ENCODE assay signal across 17 mouse cellular contexts in genomic region chr3:86635464-86635863, GRCm38 (mm10).
DNase-seq lines count a peak whose midpoint lies in the region; ATAC-seq and TF ChIP-seq lines count a peak whose summit lies in the region.
"Had no signal": no experiment of that assay in that cellular context is flagged by ENCODE, and none has a peak within 500 bp of the region (broad histone marks: within the 10 kb centered on the region; RNA-seq: fewer than 3 reads in every experiment).

No protein-coding gene starts in this region.

- no peak for TF ChIP-seq CTCF in liver, postnatal 0 days (IDR thresholded peaks at IDR 0.05; ENCODE audit: low read depth)

- no peaks in the 10 kb centered on the region for H3K36me3 ChIP-seq in liver, postnatal 0 days (replicated peaks; ENCODE audit: insufficient read depth, low read length)
- no peaks in the 10 kb centered on the region for H3K36me3 ChIP-seq in liver, embryonic 12.5 days
- H3K36me3 ChIP-seq in heart, embryonic 11.5 days (ENCODE audit: control insufficient read depth, insufficient read depth, low read length): no peaks in the 10 kb centered on the region
- H3K36me3 ChIP-seq: forebrain, embryonic 15.5 days; liver, embryonic 15.5 days; neural tube, embryonic 12.5 days had no signal

- 0 out of 2 replicates have a peak overlapping the region, but pooled peaks have one; percentile 48 for H3K27ac ChIP-seq in liver, postnatal 0 days (ENCODE audit: low read depth)
- no peak overlapping the region for H3K27ac ChIP-seq in liver, embryonic 12.5 days
- H3K27ac ChIP-seq in heart, embryonic 11.5 days (ENCODE audit: low read depth, low read length): no peak overlapping the region
- H3K27ac ChIP-seq: forebrain, embryonic 15.5 days; liver, embryonic 15.5 days; neural tube, embryonic 12.5 days had no signal

- peaks cover 6% of the 10 kb centered on the region for H3K4me1 ChIP-seq in liver, postnatal 0 days (ENCODE audit: insufficient read depth)
- H3K4me1 ChIP-seq in liver, embryonic 12.5 days: no peaks in the 10 kb centered on the region
- H3K4me1 ChIP-seq in heart, embryonic 11.5 days (ENCODE audit: control insufficient read depth, insufficient read depth, low read length): peaks cover 3% of the 10 kb centered on the region; the same call in 1 of the 2 replicates
- H3K4me1 ChIP-seq: forebrain, embryonic 15.5 days; neural tube, embryonic 12.5 days had no signal

- 0 out of 2 replicates have a peak overlapping the region, but pooled peaks have one; percentile 32 for H3K4me2 ChIP-seq in liver, postnatal 0 days (ENCODE audit: low read depth, low read length)
- no peak overlapping the region for H3K4me2 ChIP-seq in liver, embryonic 12.5 days
- H3K4me2 ChIP-seq in heart, embryonic 11.5 days: peak overlapping the region; percentile 43
- H3K4me2 ChIP-seq: forebrain, embryonic 15.5 days; liver, embryonic 15.5 days; neural tube, embryonic 12.5 days had no signal

- TF ChIP-seq EP300 in liver, postnatal 0 days (IDR thresholded peaks at IDR 0.05; ENCODE audit: low read depth): no peak

- H3K4me3 ChIP-seq in liver, postnatal 0 days (ENCODE audit: low read depth, low read length): no peak overlapping the region
- no peak overlapping the region for H3K4me3 ChIP-seq in liver, embryonic 12.5 days
- no peak overlapping the region for H3K4me3 ChIP-seq in heart, embryonic 11.5 days (ENCODE audit: low read depth, low read length)
- H3K4me3 ChIP-seq: forebrain, embryonic 15.5 days; liver, embryonic 15.5 days; neural tube, embryonic 12.5 days had no signal

- 70% methylated on average over 5 of the region's 5 CpGs for WGBS in liver, postnatal 0 days (ENCODE audit: insufficient replicate concordance)
- 71% methylated on average over 5 of the region's 5 CpGs for WGBS in liver, embryonic 12.5 days (ENCODE audit: insufficient replicate concordance)
- 35% methylated on average over 5 of the region's 5 CpGs for WGBS in heart, embryonic 11.5 days (ENCODE audit: insufficient replicate concordance)

- no peaks in the 10 kb centered on the region for H3K27me3 ChIP-seq in liver, postnatal 0 days (ENCODE audit: insufficient read depth, low read length)
- no peaks in the 10 kb centered on the region for H3K27me3 ChIP-seq in liver, embryonic 12.5 days (replicated peaks)
- no peaks in the 10 kb centered on the region for H3K27me3 ChIP-seq in heart, embryonic 11.5 days (ENCODE audit: control insufficient read depth, insufficient read depth, low read length)
- H3K27me3 ChIP-seq: forebrain, embryonic 15.5 days; liver, embryonic 15.5 days; neural tube, embryonic 12.5 days had no signal

- no peak for DNase-seq in liver, postnatal 0 days
- peak; percentile 27 for DNase-seq in Muller cell, postnatal 12 days (ENCODE audit: inconsistent ontology term)
- no peak for DNase-seq in urinary bladder, postnatal 36 days (ENCODE audit: low spot score in 2 of 2)
- no peak for DNase-seq in adrenal gland, postnatal 36 days
- DNase-seq in embryo, embryonic 10.5 days (ENCODE audit: low spot score): no peak
- DNase-seq: cerebellum, adult 11-12 months; gastrocnemius, postnatal 36 days; kidney, adult 11 months; kidney, postnatal 4 days; retina, postnatal 1 day; thymus, postnatal 14 days had no signal

- peak; percentile 33; the same call in 1 of the 2 replicates for ATAC-seq in liver, postnatal 0 days
- no peak for ATAC-seq in liver, embryonic 12.5 days
- ATAC-seq in heart, embryonic 11.5 days (replicated peaks; ENCODE audit: insufficient number of reproducible peaks, low FRiP score, low TSS enrichment): peak; percentile 49; the same call in 1 of the 2 replicates
- ATAC-seq in megakaryocyte-erythroid progenitor cell, adult 5-6 weeks (replicated peaks; ENCODE audit: low FRiP score, low TSS enrichment, poor library complexity, severe bottlenecking): 0 out of 2 replicates have a peak, but pooled peaks have one; percentile 50
- ATAC-seq: forebrain, embryonic 15.5 days had no signal

- no peaks in the 10 kb centered on the region for H3K9me3 ChIP-seq in liver, postnatal 0 days (ENCODE audit: low read length)
- no peaks in the 10 kb centered on the region for H3K9me3 ChIP-seq in liver, embryonic 12.5 days (replicated peaks)
- no peaks in the 10 kb centered on the region for H3K9me3 ChIP-seq in heart, embryonic 11.5 days (replicated peaks; ENCODE audit: control insufficient read depth, low read length)
- H3K9me3 ChIP-seq: forebrain, embryonic 15.5 days; liver, embryonic 15.5 days; neural tube, embryonic 12.5 days had no signal

- H3K9ac ChIP-seq in liver, postnatal 0 days (replicated peaks): no peak overlapping the region
- no peak overlapping the region for H3K9ac ChIP-seq in liver, embryonic 12.5 days
- H3K9ac ChIP-seq in heart, embryonic 11.5 days (ENCODE audit: low read depth, low read length): no peak overlapping the region
- H3K9ac ChIP-seq: forebrain, embryonic 15.5 days; liver, embryonic 15.5 days; neural tube, embryonic 12.5 days had no signal
